Mouse (Mus musculus) CH12F3 (cell line): ENCODE measurements around the gene Pip5kl1.

Experiments
- in situ Hi-C: fragments of 300-500 bp; cut with MboI; formaldehyde crosslinking; loops from 2 replicates; pipeline ENCODE4 v1.14.3; 2020; ENCODE audit warnings: low sequenced_read_pairs

Pip5kl1 gene

GRCm38 (mm10) chr2:32574497-32574896 is at the start of gene Pip5kl1:
Gene Pip5kl1 (plus strand): TSS chr2:32574797.
- in situ Hi-C loops = no loop called here

- in situ Hi-C loops = no loop called here
Measured at GRCm38 (mm10) chr2:32525816-32526215, 48.8 kb upstream of the Pip5kl1 start.

- in situ Hi-C loops = no loop called here
Measured at GRCm38 (mm10) chr2:32527468-32527966, 47.1 kb upstream of the Pip5kl1 start.

- in situ Hi-C loops = no loop called here
Measured at GRCm38 (mm10) chr2:32528326-32528725, 46.3 kb upstream of the Pip5kl1 start.

GRCm38 (mm10) chr2:32530479-32530878 is 44.1 kb upstream of the Pip5kl1 start:
- in situ Hi-C loops = no loop called here

- in situ Hi-C loops = no loop called here
Measured at GRCm38 (mm10) chr2:32533163-32533562, 41.4 kb upstream of the Pip5kl1 start.

- in situ Hi-C loops = no loop called here
Measured at GRCm38 (mm10) chr2:32534061-32534732, 40.4 kb upstream of the Pip5kl1 start.

- in situ Hi-C loops = no loop called here
Measured at GRCm38 (mm10) chr2:32534733-32535471, 39.7 kb upstream of the Pip5kl1 start, which contains the start of gene Fam102a. Gene Fam102a (plus strand): TSS chr2:32535332.

GRCm38 (mm10) chr2:32535501-32535991 is 39.1 kb upstream of the Pip5kl1 start:
- in situ Hi-C loops = no loop called here

GRCm38 (mm10) chr2:32536086-32536633 is 38.4 kb upstream of the Pip5kl1 start:
- in situ Hi-C loops = no loop called here

GRCm38 (mm10) chr2:32536634-32537359 is 37.8 kb upstream of the Pip5kl1 start:
- in situ Hi-C loops = no loop called here

GRCm38 (mm10) chr2:32537360-32537905 is 37.2 kb upstream of the Pip5kl1 start:
- in situ Hi-C loops = no loop called here

- in situ Hi-C loops = no loop called here
Measured at GRCm38 (mm10) chr2:32537941-32538340, 36.7 kb upstream of the Pip5kl1 start.

- in situ Hi-C loops = no loop called here
Measured at GRCm38 (mm10) chr2:32538461-32538860, 36.1 kb upstream of the Pip5kl1 start.

- in situ Hi-C loops = no loop called here
Measured at GRCm38 (mm10) chr2:32539452-32539981, 35.1 kb upstream of the Pip5kl1 start.

GRCm38 (mm10) chr2:32541333-32541908 is 33.2 kb upstream of the Pip5kl1 start:
- in situ Hi-C loops = no loop called here

GRCm38 (mm10) chr2:32541986-32542573 is 32.5 kb upstream of the Pip5kl1 start:
- in situ Hi-C loops = no loop called here

GRCm38 (mm10) chr2:32543031-32543449 is 31.6 kb upstream of the Pip5kl1 start:
- in situ Hi-C loops = no loop called here

- in situ Hi-C loops = no loop called here
Measured at GRCm38 (mm10) chr2:32546951-32547350, 27.6 kb upstream of the Pip5kl1 start.

- in situ Hi-C loops = no loop called here
Measured at GRCm38 (mm10) chr2:32547380-32547779, 27.2 kb upstream of the Pip5kl1 start.
